Mouse (Mus musculus): Measurements from ENCODE around the gene Gpr75.

Gene Gpr75

DNA sequence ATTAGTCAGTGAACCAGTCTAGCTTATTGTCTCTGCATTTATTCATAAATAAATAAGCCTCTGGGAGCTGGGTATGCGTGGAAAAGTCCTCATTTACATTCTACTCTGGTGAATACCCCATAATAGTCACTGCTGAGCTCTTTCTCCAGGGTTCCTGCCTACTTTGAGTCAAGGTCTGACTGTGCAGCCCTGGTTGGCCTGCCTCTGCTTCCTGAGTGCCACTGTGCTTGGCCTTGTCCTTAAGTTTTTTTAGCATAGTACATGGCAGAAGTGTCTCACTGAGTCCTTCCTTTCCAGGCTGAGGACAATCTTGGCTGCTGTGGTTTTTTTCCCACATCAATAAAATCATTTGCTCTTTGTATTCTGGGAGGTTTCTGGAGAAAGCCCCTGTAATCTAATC, 35.5 kb downstream of the Gpr75 start:
- peaks cover 6% of the 10 kb centered on the region; the same call in 1 of the 2 replicates for H3K36me3 ChIP-seq (ENCODE audit: insufficient read depth, low read length)
- no peak for TF ChIP-seq NANOG (IDR thresholded peaks at IDR 0.05; ENCODE audit: borderline replicate concordance, low read length)
- no peak for TF ChIP-seq CTCF (conservative IDR thresholded peaks at IDR 0.05; ENCODE audit: low read length)
- no peak for TF ChIP-seq POU5F1 (IDR thresholded peaks at IDR 0.05; ENCODE audit: borderline replicate concordance, low read length)
- H3K4me3 ChIP-seq (replicated peaks; ENCODE audit: low read length), result no peak overlapping the region
- H3K9me3 ChIP-seq (ENCODE audit: low read length), result no peaks in the 10 kb centered on the region
- H3K27me3 ChIP-seq (ENCODE audit: insufficient read depth, low read length), result no peaks in the 10 kb centered on the region
- 0 out of 2 replicates have a peak, but pooled peaks cover 4% of the 10 kb centered on the region for H3K4me1 ChIP-seq (replicated peaks; ENCODE audit: low read depth, low read length)

- peaks cover 6% of the 10 kb centered on the region; the same call in 1 of the 2 replicates for H3K36me3 ChIP-seq (ENCODE audit: insufficient read depth, low read length)
- TF ChIP-seq CTCF (conservative IDR thresholded peaks at IDR 0.05; ENCODE audit: low read length) (no peak), POU5F1 (IDR thresholded peaks at IDR 0.05; ENCODE audit: borderline replicate concordance, low read length) (no peak), NANOG (IDR thresholded peaks at IDR 0.05; ENCODE audit: borderline replicate concordance, low read length) (no peak)
- no peaks in the 10 kb centered on the region for H3K27me3 ChIP-seq (ENCODE audit: insufficient read depth, low read length)
- H3K4me1 ChIP-seq (replicated peaks; ENCODE audit: low read depth, low read length), result 0 out of 2 replicates have a peak, but pooled peaks cover 4% of the 10 kb centered on the region
- H3K4me3 ChIP-seq (replicated peaks; ENCODE audit: low read length), result no peak overlapping the region
- no peaks in the 10 kb centered on the region for H3K9me3 ChIP-seq (ENCODE audit: low read length)
Measured at GRCm38 (mm10) chr11:30923283-30923682, 38.1 kb downstream of the Gpr75 start.

GRCm38 (mm10) chr11:30928079-30928478, 42.9 kb downstream of the Gpr75 start:
- no peaks in the 10 kb centered on the region for H3K4me1 ChIP-seq (replicated peaks; ENCODE audit: low read depth, low read length)
- H3K36me3 ChIP-seq (ENCODE audit: insufficient read depth, low read length), result peaks cover 10% of the 10 kb centered on the region; the same call in 1 of the 2 replicates
- TF ChIP-seq CTCF (conservative IDR thresholded peaks at IDR 0.05; ENCODE audit: low read length), result no peak
- TF ChIP-seq POU5F1 (IDR thresholded peaks at IDR 0.05; ENCODE audit: borderline replicate concordance, low read length), result no peak
- no peak for TF ChIP-seq NANOG (IDR thresholded peaks at IDR 0.05; ENCODE audit: borderline replicate concordance, low read length)
- no peak overlapping the region for H3K4me3 ChIP-seq (replicated peaks; ENCODE audit: low read length)
- no peaks in the 10 kb centered on the region for H3K27me3 ChIP-seq (ENCODE audit: insufficient read depth, low read length)
- no peaks in the 10 kb centered on the region for H3K9me3 ChIP-seq (ENCODE audit: low read length)

DNA sequence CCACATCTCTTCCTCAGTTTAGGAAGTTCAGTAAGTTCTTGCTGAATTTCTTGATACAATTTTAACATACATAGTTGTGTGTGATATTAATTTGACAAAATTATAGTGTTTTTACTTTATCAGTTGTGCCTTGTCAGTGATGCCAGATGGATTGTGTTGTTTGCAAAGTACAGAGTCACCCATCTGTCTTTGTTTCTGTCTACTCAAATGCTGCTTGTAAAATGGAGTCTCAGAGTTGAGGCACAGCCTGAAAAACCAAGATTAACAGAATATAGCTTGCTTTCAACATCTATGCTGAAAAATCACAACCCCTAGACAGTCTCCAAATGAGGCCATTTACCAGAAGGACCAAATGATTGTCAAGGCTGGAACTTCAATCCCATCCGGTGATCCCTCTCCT, 43.3 kb downstream of the Gpr75 start:
- no peak overlapping the region for H3K4me3 ChIP-seq (replicated peaks; ENCODE audit: low read length)
- TF ChIP-seq POU5F1 (IDR thresholded peaks at IDR 0.05; ENCODE audit: borderline replicate concordance, low read length) (no peak), CTCF (conservative IDR thresholded peaks at IDR 0.05; ENCODE audit: low read length) (no peak), NANOG (IDR thresholded peaks at IDR 0.05; ENCODE audit: borderline replicate concordance, low read length) (no peak)
- H3K9me3 ChIP-seq (ENCODE audit: low read length), result no peaks in the 10 kb centered on the region
- no peaks in the 10 kb centered on the region for H3K27me3 ChIP-seq (ENCODE audit: insufficient read depth, low read length)
- H3K4me1 ChIP-seq (replicated peaks; ENCODE audit: low read depth, low read length), result no peaks in the 10 kb centered on the region
- peaks cover 10% of the 10 kb centered on the region; the same call in 1 of the 2 replicates for H3K36me3 ChIP-seq (ENCODE audit: insufficient read depth, low read length)
